Mouse (Mus musculus) ES-E14 (cell line): ENCODE data around the gene Rimkla. TPM values are rescaled to one million over a fixed set of nuclear protein-coding genes. Genes with fewer than 3 reads are reported as not detected.

Experiments
- DNase-seq: peaks from one replicate; pipeline ENCODE4 v3.0.0-alpha.2; 2013; ENCODE audit warnings: low read depth, low spot score
- H3K27ac ChIP-seq: 2 replicates; pipeline ENCODE4 v1.5.1; 2012; ENCODE audit warnings: low read depth, mild to moderate bottlenecking, low read length, moderate library complexity, mixed read lengths; ENCODE audit not compliant: poor library complexity, insufficient read depth, severe bottlenecking
- H3K36me3 ChIP-seq: 2 replicates; pipeline ENCODE4 v1.6.1; 2012; ENCODE audit warnings: mild to moderate bottlenecking, low read length, moderate library complexity, mixed read lengths; ENCODE audit not compliant: control insufficient read depth, poor library complexity, insufficient read depth, severe bottlenecking
- H3K4me1 ChIP-seq, 2 experiments: fragments of 150-350 bp in 1 of 2; sonication (generic) in 1 of 2; 2 replicates each; pipeline ENCODE4 v1.6.1; 2012; ENCODE audit warnings: low read length in 2 of 2, mild to moderate bottlenecking in 1 of 2, mixed read lengths in 1 of 2; ENCODE audit not compliant: control insufficient read depth in 2 of 2, insufficient read depth in 2 of 2, poor library complexity in 1 of 2
- H3K4me3 ChIP-seq, 2 experiments: fragments of 150-350 bp in 1 of 2; sonication (generic) in 1 of 2; 2 replicates each; pipeline ENCODE4 v1.5.1; 2012; ENCODE audit warnings: low read length in 2 of 2, low read depth in 1 of 2, mild to moderate bottlenecking in 1 of 2, mixed read lengths in 1 of 2; ENCODE audit not compliant: insufficient read depth in 1 of 2, poor library complexity in 1 of 2, severe bottlenecking in 1 of 2
- H3K9ac ChIP-seq: 2 replicates; pipeline ENCODE4 v1.6.1; 2012; ENCODE audit warnings: low read depth, mild to moderate bottlenecking, low read length, mixed read lengths; ENCODE audit not compliant: poor library complexity, insufficient read depth, severe bottlenecking
- H3K9me3 ChIP-seq: fragments of 150-350 bp; sonication (generic); 2 replicates; pipeline ENCODE4 v1.6.1; 2012; ENCODE audit warnings: low read depth, mild to moderate bottlenecking, low read length; ENCODE audit not compliant: control insufficient read depth, insufficient read depth
- CHD2 ChIP-seq: IDR thresholded peaks from 2 replicates; pipeline ENCODE4 v1.6.1; 2014; ENCODE audit warnings: mild to moderate bottlenecking, low read depth, low read length, inconsistent platforms
- HCFC1 ChIP-seq: IDR thresholded peaks from 2 replicates; pipeline ENCODE4 v1.6.1; 2012; ENCODE audit warnings: low read length, inconsistent platforms, borderline replicate concordance; ENCODE audit not compliant: insufficient read depth
- MAFK ChIP-seq: IDR thresholded peaks from 2 replicates; pipeline ENCODE4 v1.6.1; 2014; ENCODE audit warnings: mild to moderate bottlenecking, low read depth, low read length, inconsistent platforms; ENCODE audit not compliant: insufficient read depth
- ZC3H11A ChIP-seq: IDR thresholded peaks from 2 replicates; pipeline ENCODE4 v1.6.1; 2012; ENCODE audit warnings: low read depth, mild to moderate bottlenecking, inconsistent platforms, low read length, borderline replicate concordance
- ZNF384 ChIP-seq: IDR thresholded peaks from 2 replicates; pipeline ENCODE4 v1.6.1; 2012; ENCODE audit warnings: low read depth, low read length, inconsistent platforms
- in situ Hi-C, 2 experiments: fragments of 600-800 bp; cut with MboI; formaldehyde crosslinking; loops; one replicate each; pipeline ENCODE4 v1.15.1; 2025; ENCODE audit warnings: low sequenced_read_pairs in 2 of 2, inconsistent platforms in 1 of 2; ENCODE audit not compliant: unreplicated experiment in 2 of 2
- total RNA-seq: library from RNA; depleted of rRNA; stranded (reverse); fragments of 300-350 nt; gene quantifications from 2 replicates; pipeline ENCODE4 v1.2.3, GENCODE M21; 2012

Gene Rimkla
- total RNA-seq, 1 experiment = 1.1 TPM

DNA sequence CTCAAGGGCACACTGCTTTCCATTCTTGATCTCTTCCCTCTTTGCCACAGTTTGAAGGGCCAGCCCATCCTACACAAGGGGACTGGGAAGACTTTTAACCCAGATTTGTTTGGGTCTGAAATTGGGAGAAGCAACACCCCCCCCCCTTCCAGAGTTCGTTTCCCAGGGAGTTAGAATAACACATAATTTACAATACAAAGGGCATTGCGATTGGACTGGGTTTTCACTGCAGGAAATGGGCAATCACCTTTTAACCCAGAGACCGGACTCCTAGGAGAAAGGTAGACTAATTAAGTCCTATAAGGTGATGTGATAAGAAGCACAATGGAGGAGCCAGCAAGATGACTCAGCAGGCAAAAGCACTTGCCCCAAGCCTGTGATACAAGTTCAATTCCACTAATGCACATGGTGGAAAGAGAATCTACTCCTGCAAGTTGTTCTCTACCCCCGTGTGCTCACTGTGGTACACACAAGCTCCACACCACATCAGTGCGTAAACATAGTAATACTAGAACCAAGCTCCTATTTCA, 6.0 kb upstream of the Rimkla start:
- Histone ChIP-seq H3K27ac (no peak overlapping the region), H3K9me3 (no peaks in the 10 kb centered on the region), H3K4me3 (no peak overlapping the region), H3K36me3 (no peaks in the 10 kb centered on the region), H3K4me1 (peaks cover 0 to 6% of the 10 kb centered on the region in 2 experiments; a peak in 2 of 4 replicates), H3K9ac (no peak overlapping the region)
- TF ChIP-seq CHD2 = no peak
- TF ChIP-seq ZNF384 = no peak
- peak; percentile 93 for TF ChIP-seq MAFK
- TF ChIP-seq ZC3H11A = no peak
- TF ChIP-seq HCFC1 = no peak
- in situ Hi-C loops = no loop called here
- peak; percentile 73 for DNase-seq

- Histone ChIP-seq H3K27ac (no peak overlapping the region), H3K9me3 (no peaks in the 10 kb centered on the region), H3K4me1 (no peaks in the 10 kb centered on the region; a peak in 1 of 4 replicates), H3K4me3 (peak overlapping the region; percentile 72), H3K36me3 (no peaks in the 10 kb centered on the region), H3K9ac (no peak overlapping the region)
- TF ChIP-seq HCFC1 (no peak), ZC3H11A (no peak), CHD2 (no peak), MAFK (no peak), ZNF384 (no peak)
- DNase-seq = no peak
- in situ Hi-C loops = no loop called here
Measured at GRCm38 (mm10) chr4:119492933-119493327, 502 bp upstream of the Rimkla start.

DNA sequence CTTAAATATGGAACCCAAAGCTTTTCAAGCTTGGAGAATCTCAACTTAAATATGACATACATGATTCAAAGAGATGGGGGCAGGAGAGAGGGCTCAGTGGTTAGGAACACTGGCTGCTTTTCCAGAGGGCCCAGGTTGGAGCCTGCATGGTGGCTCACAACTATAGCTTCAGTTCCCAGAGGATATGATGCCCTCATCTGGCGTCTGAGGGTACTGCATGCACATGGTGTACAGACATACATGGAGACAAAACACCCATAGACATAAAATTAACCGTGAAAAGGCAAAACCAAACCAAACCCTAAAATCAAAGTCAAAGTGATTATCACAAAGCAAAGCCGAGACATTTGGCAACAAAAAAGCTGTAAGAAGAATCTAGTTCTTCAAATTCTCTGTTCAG, 1.6 kb downstream of the Rimkla start:
- no peak overlapping the region for H3K27ac ChIP-seq
- in situ Hi-C loops = no loop called here
- peak; percentile 73 for DNase-seq
- H3K4me3 ChIP-seq = no peak overlapping the region
- H3K9me3 ChIP-seq = no peaks in the 10 kb centered on the region
- no peaks in the 10 kb centered on the region for H3K36me3 ChIP-seq
- no peak for TF ChIP-seq HCFC1
- peak; percentile 64 for TF ChIP-seq ZC3H11A
- no peak overlapping the region for H3K9ac ChIP-seq
- H3K4me1 ChIP-seq = no peaks in the 10 kb centered on the region

GRCm38 (mm10) chr4:119489666-119490065, 2.8 kb downstream of the Rimkla start:
- Histone ChIP-seq H3K36me3 (no peaks in the 10 kb centered on the region), H3K4me1 (peaks cover 4 to 6% of the 10 kb centered on the region in 2 experiments; a peak in 1 of 4 replicates), H3K9me3 (no peaks in the 10 kb centered on the region), H3K4me3 (no peak overlapping the region), H3K27ac (no peak overlapping the region), H3K9ac (no peak overlapping the region)
- in situ Hi-C loops = no loop called here
- no peak for TF ChIP-seq MAFK
- TF ChIP-seq ZC3H11A = no peak
- TF ChIP-seq CHD2 = no peak
- no peak for TF ChIP-seq HCFC1
- TF ChIP-seq ZNF384 = no peak
- no peak for DNase-seq

DNA sequence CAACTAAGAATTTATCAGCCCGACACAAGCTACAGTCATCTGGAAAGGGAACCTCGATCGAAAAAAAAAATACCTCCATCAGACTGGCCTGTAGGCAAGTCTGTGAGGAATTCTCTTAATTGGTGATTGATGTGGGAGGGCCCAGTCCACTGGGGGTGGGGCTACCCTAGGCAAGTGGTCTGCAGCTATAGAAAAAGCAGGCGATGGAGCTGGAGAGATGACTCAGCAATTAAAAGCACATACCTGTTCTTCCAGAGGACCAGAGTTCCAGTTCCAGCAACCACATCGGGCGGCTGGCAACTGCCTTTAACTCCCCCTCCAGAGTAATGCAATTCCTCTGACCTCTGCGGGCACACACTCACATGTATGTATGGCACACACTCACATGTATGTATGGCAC, 7.5 kb downstream of the Rimkla start:
- Histone ChIP-seq H3K27ac (no peak overlapping the region), H3K4me3 (no peak overlapping the region), H3K9me3 (no peaks in the 10 kb centered on the region), H3K36me3 (no peaks in the 10 kb centered on the region), H3K4me1 (peaks cover 4 to 9% of the 10 kb centered on the region in 2 experiments; a peak in 1 of 4 replicates), H3K9ac (no peak overlapping the region)
- no peak for TF ChIP-seq ZNF384
- no peak for TF ChIP-seq CHD2
- TF ChIP-seq ZC3H11A = no peak
- TF ChIP-seq MAFK = peak; percentile 91
- TF ChIP-seq HCFC1 = no peak
- DNase-seq = no peak
- in situ Hi-C loops = no loop called here
